Mouse (Mus musculus): ENCODE results near the gene Copa.
A peak's percentile ranks its signal among the peaks of the same experiment; 100 is the strongest.

The Copa gene

GRCm38 (mm10) chr1:172140160-172140559 is 57.8 kb downstream of the Copa start:
- DNase-seq (ENCODE audit: extremely low read depth, low read depth) = no peak

GRCm38 (mm10) chr1:172140825-172141224 is 58.5 kb downstream of the Copa start:
- DNase-seq (ENCODE audit: extremely low read depth, low read depth) = no peak

GRCm38 (mm10) chr1:172141529-172141928 is 59.2 kb downstream of the Copa start:
- no peak for DNase-seq (ENCODE audit: extremely low read depth, low read depth)

GRCm38 (mm10) chr1:172143570-172143969 is 61.2 kb downstream of the Copa start:
- peak; percentile 70 for DNase-seq (ENCODE audit: extremely low read depth, low read depth)

GRCm38 (mm10) chr1:172147835-172148278 is 65.5 kb downstream of the Copa start, which contains the start of gene Dcaf8:
Gene Dcaf8 (plus strand): TSS chr1:172148084.
- DNase-seq (ENCODE audit: extremely low read depth, low read depth) = peak; percentile 85

- DNase-seq (ENCODE audit: extremely low read depth, low read depth) = peak; percentile 45
Measured at GRCm38 (mm10) chr1:172148279-172148954, 66.1 kb downstream of the Copa start.

- DNase-seq (ENCODE audit: extremely low read depth, low read depth) = peak; percentile 47
Measured at GRCm38 (mm10) chr1:172148955-172149815, 66.9 kb downstream of the Copa start.

- no peak for DNase-seq (ENCODE audit: extremely low read depth, low read depth)
Measured at GRCm38 (mm10) chr1:172154536-172154935, 72.2 kb downstream of the Copa start.

GRCm38 (mm10) chr1:172155518-172155917 is 73.2 kb downstream of the Copa start:
- no peak for DNase-seq (ENCODE audit: extremely low read depth, low read depth)

GRCm38 (mm10) chr1:172159970-172160369 is 77.6 kb downstream of the Copa start:
- no peak for DNase-seq (ENCODE audit: extremely low read depth, low read depth)

- no peak for DNase-seq (ENCODE audit: extremely low read depth, low read depth)
Measured at GRCm38 (mm10) chr1:172160508-172160907, 78.2 kb downstream of the Copa start.

- DNase-seq (ENCODE audit: extremely low read depth, low read depth) = no peak
Measured at GRCm38 (mm10) chr1:172162009-172162408, 79.7 kb downstream of the Copa start.

- DNase-seq (ENCODE audit: extremely low read depth, low read depth) = no peak
Measured at GRCm38 (mm10) chr1:172162959-172163358, 80.6 kb downstream of the Copa start.

GRCm38 (mm10) chr1:172167911-172168310 is 85.6 kb downstream of the Copa start:
- DNase-seq (ENCODE audit: extremely low read depth, low read depth) = no peak

- DNase-seq (ENCODE audit: extremely low read depth, low read depth) = no peak
Measured at GRCm38 (mm10) chr1:172169809-172170208, 87.5 kb downstream of the Copa start.
